Mouse (Mus musculus) thymus, adult 2 months (tissue): ENCODE measurements at regions not wholly inside any gene's neighbourhood (a gene's known extent, or its start where the extent isn't known, plus 50 kb on each side); places are given as distances from the start of the nearest gene placed in this dataset.

Experiments used
- DNase-seq: peaks from one replicate; pipeline ENCODE4 v3.0.0; 2021
- H3K27ac ChIP-seq: fragments of 200-500 bp; 2 replicates; pipeline ENCODE4 v1.5.1; 2012; ENCODE audit warnings: low read length, control low read depth; ENCODE audit not compliant: control insufficient read depth, insufficient read depth
- H3K27me3 ChIP-seq: fragments of 200-500 bp; 2 replicates; pipeline ENCODE4 v1.6.1; 2012; ENCODE audit warnings: mild to moderate bottlenecking, low read length, moderate library complexity, mixed read lengths; ENCODE audit not compliant: control insufficient read depth, insufficient read depth
- H3K36me3 ChIP-seq: fragments of 200-500 bp; 2 replicates; pipeline ENCODE4 v1.6.1; 2012; ENCODE audit warnings: mild to moderate bottlenecking, low read length, moderate library complexity; ENCODE audit not compliant: control insufficient read depth, insufficient read depth
- H3K4me1 ChIP-seq: fragments of 200-500 bp; replicated peaks from 2 replicates; pipeline ENCODE4 v1.6.1; 2012; ENCODE audit warnings: low read length; ENCODE audit not compliant: control insufficient read depth, insufficient read depth
- H3K4me3 ChIP-seq: fragments of 200-500 bp; 2 replicates; pipeline ENCODE4 v1.5.1; 2012; ENCODE audit warnings: mild to moderate bottlenecking, low read length, control low read depth, moderate library complexity; ENCODE audit not compliant: control insufficient read depth, insufficient read depth
- CTCF ChIP-seq: fragments of 200-500 bp; IDR thresholded peaks from 2 replicates; pipeline ENCODE4 v1.5.1; 2012; ENCODE audit warnings: mild to moderate bottlenecking, control low read depth, low read length, moderate library complexity, borderline replicate concordance; ENCODE audit not compliant: control insufficient read depth, poor library complexity, insufficient read depth; ENCODE audit errors: extremely low read depth
- POLR2A ChIP-seq: fragments of 200-500 bp; IDR thresholded peaks from 2 replicates; pipeline ENCODE4 v1.6.1; 2012; ENCODE audit warnings: mild to moderate bottlenecking, low read length, control low read depth, moderate library complexity; ENCODE audit not compliant: control insufficient read depth, poor library complexity, insufficient read depth; ENCODE audit errors: extremely low read depth
- WGBS: fragments of 180-500 bp; shearing (Covaris S2); methylation state at CpG from one replicate; pipeline ENCODE4 v1.1.7; 2018; 5-methylcytosine and 5-hydroxymethylcytosine counted together

DNA sequence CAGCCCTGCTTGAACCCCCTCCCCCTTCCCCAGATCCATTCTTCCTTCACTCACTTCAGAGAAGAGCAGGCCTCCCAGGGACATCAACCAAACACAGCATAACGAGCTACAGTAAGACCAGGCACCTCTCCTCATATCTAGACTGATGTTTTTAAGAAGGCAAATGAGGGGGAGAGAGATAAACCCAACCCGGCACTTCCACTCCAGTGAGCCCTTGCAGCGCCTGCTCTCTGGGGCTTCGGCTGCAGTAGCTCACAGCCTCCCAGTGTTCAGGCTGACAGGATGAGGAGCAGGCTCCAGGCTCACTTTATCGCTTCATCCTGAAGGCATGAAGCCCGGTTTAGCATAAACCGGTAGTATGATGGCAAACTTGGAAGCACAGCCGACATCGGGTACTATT, 162.9 kb upstream of the Prok2 start:
- 83% methylated on average over 9 of the region's 9 CpGs for WGBS
- H3K27me3 ChIP-seq, result no peaks in the 10 kb centered on the region
- no peaks in the 10 kb centered on the region for H3K36me3 ChIP-seq
- no peak for DNase-seq
- TF ChIP-seq CTCF, result no peak
- H3K4me3 ChIP-seq, result no peak overlapping the region
- no peak overlapping the region for H3K27ac ChIP-seq
- peaks cover 22% of the 10 kb centered on the region for H3K4me1 ChIP-seq

DNA sequence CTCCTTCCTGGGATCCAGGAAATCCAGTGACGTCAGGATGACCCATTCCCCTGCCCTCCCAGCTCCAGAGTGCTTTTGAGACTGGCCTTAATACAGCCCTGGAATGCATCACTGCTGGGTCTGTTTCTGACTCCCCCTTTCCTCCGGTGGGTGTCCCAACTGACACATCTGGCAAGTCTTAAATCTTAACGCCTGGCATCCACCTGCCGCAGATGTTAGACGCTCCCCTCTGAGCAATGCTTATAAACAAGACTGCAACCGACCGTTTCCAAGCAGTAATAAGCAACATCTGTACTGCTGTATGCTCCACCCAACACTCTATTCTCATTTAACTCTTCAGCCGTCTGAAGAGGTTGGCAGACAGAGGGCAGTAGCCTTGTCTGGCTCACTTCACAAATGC, 161.7 kb upstream of the Prok2 start:
- whole genome bisulfite sequencing, result 53% methylated on average over 8 of the region's 8 CpGs
- DNase-seq, result no peak
- Histone ChIP-seq H3K27ac (no peak overlapping the region), H3K4me1 (peaks cover 22% of the 10 kb centered on the region), H3K4me3 (no peak overlapping the region), H3K27me3 (no peaks in the 10 kb centered on the region), H3K36me3 (no peaks in the 10 kb centered on the region)
- TF ChIP-seq CTCF, result no peak

DNA sequence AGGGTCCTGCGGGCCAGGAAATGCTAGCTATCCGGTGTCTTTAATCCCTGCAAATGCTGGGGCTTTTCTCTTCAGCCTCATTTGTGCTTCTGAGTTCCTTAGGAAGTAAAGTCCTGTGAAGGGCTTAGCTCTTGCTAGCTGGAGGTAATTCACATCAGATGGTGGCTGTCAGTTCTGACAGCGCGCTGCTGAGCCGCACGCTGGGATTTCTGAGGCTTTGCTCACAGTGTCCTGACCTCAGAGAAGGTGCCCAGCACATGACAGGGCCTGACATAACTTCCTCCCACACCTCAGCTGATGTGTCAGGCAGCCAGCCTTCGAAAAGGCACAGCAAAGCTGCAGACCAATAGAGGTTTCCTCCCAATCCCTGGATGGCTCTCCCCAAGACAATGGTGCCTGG, 158.6 kb upstream of the Prok2 start:
- TF ChIP-seq POLR2A (no peak), CTCF (no peak)
- H3K4me3 ChIP-seq, result no peak overlapping the region
- H3K36me3 ChIP-seq, result no peaks in the 10 kb centered on the region
- H3K27me3 ChIP-seq, result no peaks in the 10 kb centered on the region
- H3K4me1 ChIP-seq, result peaks cover 11% of the 10 kb centered on the region
- H3K27ac ChIP-seq, result no peak overlapping the region
- WGBS, result 16% methylated on average over 7 of the region's 7 CpGs
- DNase-seq, result no peak

DNA sequence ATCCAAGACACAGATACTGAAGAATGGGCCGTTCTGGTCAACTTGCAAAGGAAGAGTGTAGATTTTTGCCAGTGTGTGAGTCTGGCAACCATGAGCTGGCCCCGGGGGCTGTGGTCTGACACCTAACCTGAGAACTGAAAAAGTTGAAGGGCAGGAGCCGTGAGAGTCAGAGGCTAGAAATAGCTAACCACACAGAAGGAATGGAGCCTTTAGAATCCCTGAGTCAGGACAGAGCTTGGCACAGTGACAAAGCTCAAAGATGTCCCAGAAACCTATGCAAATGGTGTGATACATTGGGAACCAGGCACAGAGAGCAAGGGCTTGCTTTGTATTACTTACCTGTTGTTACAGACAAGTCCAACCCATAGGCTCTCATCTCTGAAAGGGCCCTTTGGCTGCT, 157.9 kb upstream of the Prok2 start:
- H3K27ac ChIP-seq, result no peak overlapping the region
- peaks cover 11% of the 10 kb centered on the region for H3K4me1 ChIP-seq
- TF ChIP-seq POLR2A (no peak), CTCF (no peak)
- DNase-seq, result no peak
- 75% methylated on average over 3 of the region's 3 CpGs for WGBS
- H3K27me3 ChIP-seq, result no peaks in the 10 kb centered on the region
- H3K36me3 ChIP-seq, result no peaks in the 10 kb centered on the region
- no peak overlapping the region for H3K4me3 ChIP-seq

GRCm38 (mm10) chr6:99881606-99882005, 155.4 kb upstream of the Prok2 start:
- TF ChIP-seq POLR2A (no peak), CTCF (no peak)
- Histone ChIP-seq H3K4me1 (peaks cover 6% of the 10 kb centered on the region), H3K4me3 (no peak overlapping the region), H3K27me3 (no peaks in the 10 kb centered on the region), H3K27ac (no peak overlapping the region), H3K36me3 (no peaks in the 10 kb centered on the region)
- no peak for DNase-seq
- 94% methylated on average over 4 of the region's 4 CpGs for WGBS

- no peak for TF ChIP-seq POLR2A
- no peak for TF ChIP-seq CTCF
- WGBS, result 90% methylated on average over 4 of the region's 4 CpGs
- DNase-seq, result no peak
- H3K27ac ChIP-seq, result no peak overlapping the region
- no peaks in the 10 kb centered on the region for H3K4me1 ChIP-seq
- H3K36me3 ChIP-seq, result no peaks in the 10 kb centered on the region
- no peak overlapping the region for H3K4me3 ChIP-seq
- no peaks in the 10 kb centered on the region for H3K27me3 ChIP-seq
These were observed 148.7 kb upstream of the Prok2 start for GRCm38 (mm10) chr6:99874852-99875251.

GRCm38 (mm10) chr6:99874029-99874428, 147.8 kb upstream of the Prok2 start:
- Histone ChIP-seq H3K4me3 (no peak overlapping the region), H3K36me3 (no peaks in the 10 kb centered on the region), H3K27me3 (no peaks in the 10 kb centered on the region), H3K4me1 (no peaks in the 10 kb centered on the region), H3K27ac (no peak overlapping the region)
- TF ChIP-seq CTCF (no peak), POLR2A (no peak)
- 55% methylated on average over 4 of the region's 4 CpGs for WGBS
- no peak for DNase-seq
